Mouse (Mus musculus) olfactory bulb, adult 2 months (tissue): ENCODE measurements around the gene Vmn1r128. TPM values are rescaled to one million over a fixed set of nuclear protein-coding genes. Genes with fewer than 3 reads are reported as not detected.
"Not testable (repeated sequence)": the region's sequence is repeated elsewhere in the genome, so short reads cannot be mapped to it uniquely, and the experiment has no call there.

ENCODE experiments used
- H3K27ac ChIP-seq: fragments of 200-500 bp; 2 replicates; pipeline ENCODE4 v1.5.1; 2012; ENCODE audit warnings: low read depth, low read length; ENCODE audit not compliant: insufficient read depth
- H3K4me1 ChIP-seq: fragments of 200-500 bp; 2 replicates; pipeline ENCODE4 v1.6.1; 2012; ENCODE audit warnings: low read length; ENCODE audit not compliant: control insufficient read depth, insufficient read depth
- H3K4me3 ChIP-seq: fragments of 200-500 bp; 2 replicates; pipeline ENCODE4 v1.5.1; 2012; ENCODE audit warnings: mild to moderate bottlenecking, low read depth, low read length, moderate library complexity; ENCODE audit not compliant: insufficient read depth
- WGBS: fragments of 180-500 bp; shearing (Covaris S2); methylation state at CpG from one replicate; pipeline ENCODE4 v1.1.7; 2018; 5-methylcytosine and 5-hydroxymethylcytosine counted together
- polyA plus RNA-seq: library from polyadenylated mRNA; stranded (reverse); fragments of >200 nt; gene quantifications from 2 replicates; pipeline ENCODE4 v1.2.4, GENCODE M21; 2012; ENCODE audit warnings: low replicate concordance; ENCODE audit not compliant: missing spikeins, insufficient read depth, insufficient read length

Vmn1r128 gene
- not detected in 2 replicates for polyA plus RNA-seq

DNA sequence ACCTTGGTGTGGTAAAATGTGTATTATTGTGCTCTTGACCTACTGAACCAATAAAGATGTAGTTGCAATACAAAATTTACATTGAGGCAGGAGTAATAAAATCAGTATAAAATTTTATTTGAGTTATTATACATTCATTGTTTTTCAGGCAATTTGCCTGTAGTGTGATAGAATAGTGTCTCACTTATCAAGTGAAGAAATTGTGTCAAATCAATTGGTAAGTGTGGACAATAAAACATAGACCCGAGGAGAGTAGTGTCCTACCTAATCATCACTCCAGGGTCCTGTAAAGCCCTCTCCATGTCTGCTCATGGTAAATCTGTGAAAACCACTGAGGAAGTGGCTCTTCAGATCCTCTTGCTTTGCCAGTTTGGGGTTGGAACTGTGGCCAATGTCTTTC lies at the start of gene Vmn1r128:
Gene Vmn1r128, plus strand, starts transcription at position 301 of the 400 bp plus-strand sequence.
- H3K4me3 ChIP-seq, H3K4me1 ChIP-seq, H3K27ac ChIP-seq: not testable (repeated sequence)
- WGBS, result 69% methylated on average over 1 of the region's 1 CpGs

DNA sequence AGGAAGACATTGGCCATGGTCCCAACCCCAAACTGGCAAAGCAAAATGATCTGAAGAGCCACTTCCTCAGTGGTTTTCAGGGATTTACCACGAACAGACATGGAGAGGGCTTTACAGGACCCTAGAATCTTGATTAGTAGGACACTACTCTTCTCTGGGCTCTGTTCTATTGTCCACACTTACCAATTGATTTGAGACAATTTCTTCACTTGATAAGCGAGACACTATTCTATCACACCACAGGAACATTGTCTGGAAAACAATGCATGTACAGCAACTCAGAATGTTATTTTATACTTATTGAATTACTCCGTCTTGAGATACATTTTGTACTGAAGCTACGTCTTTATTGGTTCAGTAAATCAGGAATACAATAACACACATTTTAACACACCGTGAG lies 47.8 kb upstream of the Vmn1r128 start, which contains the start of gene Vmn1r126:
Gene Vmn1r126, minus strand, starts transcription at position 101 of the 400 bp plus-strand sequence.
- no CpG with 5 or more reads among the region's 5 CpGs for WGBS
- H3K4me1 ChIP-seq, H3K4me3 ChIP-seq, H3K27ac ChIP-seq: not testable (repeated sequence)

DNA sequence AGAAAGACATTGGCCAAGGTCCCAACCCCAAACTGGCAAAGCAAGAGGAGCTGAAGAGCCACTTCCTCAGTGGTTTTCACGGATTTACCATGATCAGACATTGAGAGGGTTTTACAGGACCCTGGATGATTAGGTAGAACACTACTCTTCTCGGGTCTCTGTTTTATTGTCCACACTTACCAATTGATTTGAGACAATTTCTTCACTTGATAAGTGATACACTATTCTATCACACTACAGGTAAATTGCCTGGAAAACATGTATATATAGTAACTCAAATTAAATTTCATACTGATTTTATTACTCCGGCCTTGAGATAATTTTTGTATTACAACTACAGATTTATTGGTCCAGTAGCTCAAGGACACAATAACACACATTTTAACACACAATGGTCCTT lies 29.4 kb upstream of the Vmn1r128 start, which contains the start of gene Vmn1r127:
Gene Vmn1r127, minus strand, starts transcription at position 101 of the 400 bp plus-strand sequence.
- H3K27ac ChIP-seq, H3K4me1 ChIP-seq, H3K4me3 ChIP-seq: not testable (repeated sequence)
- no CpG with 5 or more reads among the region's 3 CpGs for WGBS

DNA sequence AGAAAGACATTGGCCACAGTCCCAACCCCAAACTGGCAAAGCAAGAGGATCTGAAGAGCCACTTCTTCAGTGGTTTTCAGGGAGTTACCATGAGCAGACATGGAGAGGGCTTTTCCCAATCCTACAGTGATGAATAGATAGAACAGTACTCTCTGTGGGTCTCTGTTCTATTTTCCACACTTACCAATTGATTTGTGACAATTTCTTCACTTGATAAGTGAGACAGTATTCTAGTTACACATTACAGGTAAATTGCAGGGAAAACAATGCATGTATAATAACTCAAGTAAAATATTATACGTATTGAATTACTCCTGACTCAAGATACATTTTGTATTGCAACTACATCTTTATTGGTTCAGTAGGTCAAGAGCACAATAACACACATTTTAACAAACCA lies 12.0 kb downstream of the Vmn1r128 start, which contains the start of gene Vmn1r129:
Gene Vmn1r129, minus strand, starts transcription at position 101 of the 400 bp plus-strand sequence.
- not testable (repeated sequence) for H3K27ac ChIP-seq, H3K4me1 ChIP-seq, H3K4me3 ChIP-seq
- WGBS, result no CpG with 5 or more reads among the region's 1 CpGs

Other genes starting within 250 kb of the Vmn1r128 start
- not detected in 2 replicates for gene Vmn1r122, start 215.2 kb upstream of the Vmn1r128 start, polyA plus RNA-seq
- gene Vmn1r123, start 187.2 kb upstream of the Vmn1r128 start, polyA plus RNA-seq, result not detected in 2 replicates
- gene Gm5157, start 158.9 kb upstream of the Vmn1r128 start, polyA plus RNA-seq, result not detected in 2 replicates
- not detected in 2 replicates for gene Vmn1r124, start 88.8 kb upstream of the Vmn1r128 start, polyA plus RNA-seq
- not detected in 2 replicates for gene Vmn1r125, start 77.2 kb upstream of the Vmn1r128 start, polyA plus RNA-seq
- not detected in 2 replicates for gene Vmn1r126, start 47.9 kb upstream of the Vmn1r128 start, polyA plus RNA-seq
- not detected in 2 replicates for gene Vmn1r127, start 29.5 kb upstream of the Vmn1r128 start, polyA plus RNA-seq
- gene Vmn1r129, start 11.9 kb downstream of the Vmn1r128 start, polyA plus RNA-seq, result not detected in 2 replicates
- not detected in 2 replicates for gene Gm6882, start 83.4 kb downstream of the Vmn1r128 start, polyA plus RNA-seq
- not detected in 2 replicates for gene Vmn1r130, start 162.4 kb downstream of the Vmn1r128 start, polyA plus RNA-seq
- gene Vmn1r131, start 196.7 kb downstream of the Vmn1r128 start, polyA plus RNA-seq, result not detected in 2 replicates